Mouse (Mus musculus): ENCODE measurements at regions not wholly inside any gene's neighbourhood (a gene's known extent, or its start where the extent isn't known, plus 50 kb on each side); places are given as distances from the start of the nearest gene placed in this dataset.

DNA sequence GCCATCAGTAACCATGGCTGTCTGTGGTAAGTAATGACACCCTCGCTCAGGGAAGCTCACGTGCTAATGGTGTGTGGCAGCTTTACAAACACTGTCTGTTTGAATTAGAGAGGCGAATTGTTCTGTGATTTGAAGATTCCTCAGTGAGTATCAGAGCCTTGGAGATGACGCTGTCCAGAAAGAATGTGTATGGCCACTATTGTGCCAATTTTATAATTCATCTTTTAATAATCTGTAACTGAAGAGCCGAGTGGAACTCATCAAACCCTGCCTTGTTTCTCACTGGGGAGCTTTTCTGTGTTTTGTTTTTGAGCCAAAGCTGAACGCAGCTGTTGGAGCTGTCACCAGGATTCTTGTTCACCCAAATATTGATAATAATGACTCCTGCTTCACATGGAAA is 171.7 kb downstream of the Dact1 start:
- no peak overlapping the region for H3K4me3 ChIP-seq (ENCODE audit: inconsistent target)
- no peaks in the 10 kb centered on the region for H3K36me3 ChIP-seq (ENCODE audit: inconsistent target)
- 85% methylated on average over 6 of the region's 6 CpGs for WGBS (ENCODE audit: missing documents)
- H3K79me2 ChIP-seq (ENCODE audit: inconsistent target), result no peaks in the 10 kb centered on the region
- no peak overlapping the region for H3K27ac ChIP-seq

DNA sequence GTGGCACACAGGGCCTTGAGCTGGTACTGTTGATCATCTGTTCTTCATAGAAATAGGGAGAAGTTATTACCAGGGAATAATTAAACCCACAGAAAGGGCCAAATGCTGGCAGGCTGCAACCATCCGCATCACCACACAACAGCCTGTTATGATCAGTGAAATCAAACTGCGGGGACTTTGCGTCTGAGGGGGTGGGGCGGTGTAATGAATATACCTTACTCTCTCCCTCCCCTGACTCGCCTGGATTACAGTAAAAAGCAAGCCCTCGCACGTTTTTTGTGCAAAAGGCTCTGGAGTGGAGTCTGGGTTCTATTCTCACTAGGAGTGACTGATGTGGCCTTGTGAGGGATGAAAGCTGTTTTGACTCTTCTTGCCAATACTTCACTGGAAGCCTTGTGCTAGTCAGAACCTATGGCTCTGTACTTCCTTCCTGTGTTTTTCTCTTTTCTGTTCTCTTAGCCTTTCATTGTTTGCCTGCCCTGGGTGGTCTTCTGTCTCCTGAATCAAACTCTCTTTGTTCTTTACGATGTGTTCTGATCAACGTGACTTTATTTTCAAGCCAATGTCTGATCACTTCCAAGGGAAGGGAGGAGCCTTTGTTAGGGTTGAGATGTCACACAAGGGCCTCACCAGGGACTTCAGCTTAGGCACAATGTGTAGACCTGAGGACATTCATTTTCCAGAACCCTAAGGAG is 172.4 kb downstream of the Dact1 start:
- no peak overlapping the region for H3K27ac ChIP-seq
- H3K79me2 ChIP-seq (ENCODE audit: inconsistent target), result no peaks in the 10 kb centered on the region
- H3K4me3 ChIP-seq (ENCODE audit: inconsistent target), result no peak overlapping the region
- 85% methylated on average over 9 of the region's 9 CpGs for WGBS (ENCODE audit: missing documents)
- H3K36me3 ChIP-seq (ENCODE audit: inconsistent target), result no peaks in the 10 kb centered on the region

DNA sequence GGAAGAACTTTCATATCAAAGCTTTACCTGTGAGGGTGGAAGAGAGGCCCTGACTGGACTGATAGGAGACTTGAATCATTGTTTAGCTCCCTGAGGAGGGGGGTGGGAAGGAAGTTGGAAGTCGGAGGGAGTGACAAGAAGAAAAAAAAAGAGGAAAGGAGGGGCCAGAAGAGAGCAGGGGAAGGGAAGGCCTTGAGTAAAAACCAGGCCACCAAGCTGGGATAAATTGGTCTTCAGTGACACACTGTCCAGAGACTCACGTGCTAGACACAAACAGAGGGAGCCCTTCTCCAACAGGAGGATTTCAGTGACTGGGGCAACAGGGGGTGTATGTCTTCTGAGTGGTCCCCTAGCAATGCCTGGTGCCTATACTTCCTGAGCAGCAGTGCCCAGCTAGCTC is 172.9 kb downstream of the Dact1 start:
- Histone ChIP-seq H3K4me3 (ENCODE audit: inconsistent target) (no peak overlapping the region), H3K79me2 (ENCODE audit: inconsistent target) (no peaks in the 10 kb centered on the region), H3K36me3 (ENCODE audit: inconsistent target) (no peaks in the 10 kb centered on the region), H3K27ac (no peak overlapping the region)
- WGBS (ENCODE audit: missing documents), result 42% methylated on average over 2 of the region's 2 CpGs

DNA sequence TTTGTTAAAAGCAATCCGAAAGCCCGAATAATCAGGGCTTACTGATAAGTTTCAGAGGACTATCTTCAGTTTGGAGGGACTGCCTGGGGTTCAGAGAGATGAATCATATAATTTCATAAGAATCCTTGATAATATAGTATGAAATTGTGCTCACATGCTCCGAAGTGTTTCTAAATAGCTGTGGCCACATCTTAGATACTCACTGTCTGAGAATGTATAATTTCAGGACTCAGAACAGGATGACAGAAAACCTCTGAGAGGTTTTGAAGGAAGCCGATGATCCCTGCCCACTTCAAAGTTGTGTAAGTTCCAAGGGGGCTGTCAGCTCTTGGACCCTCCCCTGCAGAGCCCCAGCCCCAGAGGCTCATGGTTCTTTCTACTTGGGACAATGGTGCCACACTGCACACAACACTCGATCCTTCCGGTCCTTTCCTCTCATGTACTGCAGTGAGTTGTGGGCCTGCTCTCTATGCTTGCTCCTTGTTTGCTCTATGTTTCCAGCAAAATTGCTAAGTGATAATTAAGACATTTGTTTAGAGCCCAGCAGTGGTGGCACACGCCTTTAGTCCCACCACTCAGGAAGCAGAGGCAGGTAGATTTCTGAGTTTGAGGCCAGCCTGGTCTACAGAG is 174.0 kb downstream of the Dact1 start:
- H3K4me3 ChIP-seq (ENCODE audit: inconsistent target), result no peak overlapping the region
- 90% methylated on average over 7 of the region's 7 CpGs for whole genome bisulfite sequencing (ENCODE audit: missing documents)
- no peak overlapping the region for H3K27ac ChIP-seq
- no peaks in the 10 kb centered on the region for H3K36me3 ChIP-seq (ENCODE audit: inconsistent target)
- H3K79me2 ChIP-seq (ENCODE audit: inconsistent target), result no peaks in the 10 kb centered on the region

DNA sequence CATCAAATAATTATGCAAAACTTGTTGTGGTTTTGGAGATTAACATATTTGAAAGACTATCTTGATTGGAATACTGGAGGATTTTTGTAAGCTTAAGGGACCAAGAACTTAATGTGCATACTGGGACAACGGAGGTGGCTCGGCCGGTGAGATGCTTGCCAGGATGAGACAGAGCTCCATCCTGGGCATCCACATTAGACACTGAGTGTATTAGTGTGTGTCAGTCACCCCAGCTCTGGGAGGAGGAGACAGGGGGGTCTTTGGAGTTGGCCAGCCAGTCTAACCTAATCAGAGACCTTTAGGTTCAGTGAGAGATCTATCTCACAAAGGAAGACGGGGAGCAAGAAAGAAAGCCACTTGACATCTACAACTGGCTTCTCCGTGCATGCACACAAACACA is 174.6 kb downstream of the Dact1 start:
- Histone ChIP-seq H3K4me3 (ENCODE audit: inconsistent target) (no peak overlapping the region), H3K27ac (no peak overlapping the region), H3K36me3 (ENCODE audit: inconsistent target) (no peaks in the 10 kb centered on the region), H3K79me2 (ENCODE audit: inconsistent target) (no peaks in the 10 kb centered on the region)
- WGBS (ENCODE audit: missing documents), result 91% methylated on average over 5 of the region's 5 CpGs

DNA sequence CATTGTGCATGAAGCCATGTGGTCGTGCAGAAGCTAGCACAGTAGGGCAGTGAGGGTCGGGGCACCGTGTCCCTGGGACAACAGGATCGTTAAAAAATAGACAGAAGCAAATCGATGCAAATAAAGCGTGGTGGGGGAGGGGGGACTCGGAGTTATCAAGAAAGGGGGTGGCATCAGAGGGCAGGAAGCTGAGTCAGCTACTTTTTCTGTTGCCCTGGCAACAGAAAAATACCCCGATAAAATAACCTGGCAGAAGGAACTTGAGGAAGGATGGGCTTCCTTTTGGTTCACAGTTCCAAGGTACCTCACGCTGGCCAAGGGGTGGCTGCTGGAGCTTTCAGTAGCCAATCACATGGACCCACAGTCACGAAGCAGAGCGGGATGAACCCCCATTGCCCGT is 176.4 kb downstream of the Dact1 start:
- Histone ChIP-seq H3K4me3 (ENCODE audit: inconsistent target) (no peak overlapping the region), H3K27ac (no peak overlapping the region), H3K36me3 (ENCODE audit: inconsistent target) (no peaks in the 10 kb centered on the region), H3K79me2 (ENCODE audit: inconsistent target) (no peaks in the 10 kb centered on the region)
- 85% methylated on average over 12 of the region's 12 CpGs for WGBS (ENCODE audit: missing documents)

DNA sequence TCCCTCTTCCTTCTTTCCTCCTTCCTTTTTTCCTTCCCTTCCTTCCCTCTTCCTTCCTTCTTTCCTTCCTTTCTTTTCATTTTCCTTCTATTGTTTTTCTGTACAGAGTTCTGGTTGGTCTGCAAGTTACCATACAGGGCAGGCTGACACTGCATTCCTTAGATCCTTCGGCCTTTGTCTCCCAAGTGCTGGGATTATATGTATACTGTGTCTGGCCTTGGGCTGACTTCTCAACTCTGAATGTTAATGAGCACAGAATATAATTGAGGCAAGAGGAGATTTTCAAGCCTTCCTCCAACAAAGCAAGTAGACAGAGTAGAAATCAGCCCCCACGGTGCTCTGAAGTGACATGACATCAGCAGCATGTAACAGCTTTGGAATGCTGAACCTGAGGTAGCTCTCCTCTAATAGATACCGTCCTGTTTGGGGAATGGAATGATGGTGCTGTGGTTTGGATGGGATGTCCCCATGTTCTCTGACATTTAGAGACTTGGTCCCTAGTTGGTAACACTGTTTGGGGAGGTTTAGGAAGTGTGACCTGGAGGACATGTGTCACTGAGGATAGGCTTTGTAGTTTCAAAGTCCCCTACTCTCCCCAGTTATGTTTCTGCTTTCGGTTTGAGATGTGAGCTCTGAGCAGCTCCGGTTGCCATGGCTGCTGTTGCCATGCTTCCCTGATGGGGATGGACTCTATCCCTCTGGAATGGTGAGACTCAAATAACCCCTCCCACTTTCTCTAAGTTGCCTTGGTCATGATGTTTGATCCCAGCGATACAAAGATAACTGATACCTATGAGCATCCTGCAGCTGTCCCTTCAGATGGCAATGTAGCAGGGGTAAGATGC is 178.1 kb downstream of the Dact1 start:
- H3K27ac ChIP-seq, result no peak overlapping the region
- 91% methylated on average over 6 of the region's 6 CpGs for WGBS (ENCODE audit: missing documents)
- no peaks in the 10 kb centered on the region for H3K79me2 ChIP-seq (ENCODE audit: inconsistent target)
- no peak overlapping the region for H3K4me3 ChIP-seq (ENCODE audit: inconsistent target)
- no peaks in the 10 kb centered on the region for H3K36me3 ChIP-seq (ENCODE audit: inconsistent target)

DNA sequence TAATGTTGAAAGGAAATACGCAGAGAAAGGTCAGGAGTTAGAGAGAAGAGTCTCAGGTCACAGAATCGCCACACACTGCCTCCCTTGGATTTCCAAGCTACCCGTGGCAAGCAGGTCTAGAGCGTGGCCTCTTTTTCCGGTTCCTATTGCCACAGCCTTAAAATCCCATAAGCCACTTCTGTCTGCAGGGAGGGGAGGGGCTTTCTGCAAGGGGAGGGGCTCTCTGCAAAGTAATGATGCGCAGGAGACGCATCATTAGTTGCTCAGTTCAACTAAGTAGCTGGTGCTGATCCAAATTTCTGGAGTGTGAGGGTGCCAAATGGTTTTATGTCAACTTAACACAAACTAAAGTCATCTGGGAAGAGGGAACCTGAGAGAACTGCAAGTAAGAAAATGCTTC is 179.6 kb downstream of the Dact1 start:
- H3K27ac ChIP-seq, result no peak overlapping the region

DNA sequence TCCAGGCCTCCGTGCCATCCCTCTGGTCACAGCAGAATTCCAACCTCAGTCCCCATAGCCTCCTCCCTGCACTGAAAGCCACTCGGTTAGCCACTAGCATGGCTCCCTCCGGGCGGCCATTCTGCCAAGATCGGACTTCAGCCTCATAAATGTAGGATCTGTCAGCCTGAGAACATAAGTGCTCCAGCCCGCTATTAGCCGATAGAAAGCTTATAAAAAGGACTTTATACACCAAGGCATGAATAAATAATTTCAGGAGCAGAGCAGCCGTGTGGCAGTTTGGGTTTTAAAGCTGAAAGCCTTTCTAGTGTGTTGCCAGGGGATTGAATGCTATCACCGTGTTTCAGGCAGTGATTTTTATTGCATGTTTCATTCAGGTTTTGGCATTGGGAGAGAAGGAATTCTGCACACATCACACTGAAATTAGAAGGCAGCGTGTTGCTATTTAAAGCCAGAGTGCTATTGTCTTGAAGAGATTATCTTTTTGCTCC is 185.2 kb downstream of the Dact1 start:
- Histone ChIP-seq H3K36me3 (ENCODE audit: inconsistent target) (no peaks in the 10 kb centered on the region), H3K27ac (no peak overlapping the region), H3K4me3 (ENCODE audit: inconsistent target) (no peak overlapping the region), H3K79me2 (ENCODE audit: inconsistent target) (no peaks in the 10 kb centered on the region)
- WGBS (ENCODE audit: missing documents), result 89% methylated on average over 10 of the region's 10 CpGs

More for the DNA sequence above, 179.6 kb downstream of the Dact1 start:
- H3K79me2 ChIP-seq (ENCODE audit: inconsistent target), result no peaks in the 10 kb centered on the region
- H3K36me3 ChIP-seq (ENCODE audit: inconsistent target), result no peaks in the 10 kb centered on the region
- 81% methylated on average over 7 of the region's 7 CpGs for WGBS (ENCODE audit: missing documents)
- H3K4me3 ChIP-seq (ENCODE audit: inconsistent target), result no peak overlapping the region

DNA sequence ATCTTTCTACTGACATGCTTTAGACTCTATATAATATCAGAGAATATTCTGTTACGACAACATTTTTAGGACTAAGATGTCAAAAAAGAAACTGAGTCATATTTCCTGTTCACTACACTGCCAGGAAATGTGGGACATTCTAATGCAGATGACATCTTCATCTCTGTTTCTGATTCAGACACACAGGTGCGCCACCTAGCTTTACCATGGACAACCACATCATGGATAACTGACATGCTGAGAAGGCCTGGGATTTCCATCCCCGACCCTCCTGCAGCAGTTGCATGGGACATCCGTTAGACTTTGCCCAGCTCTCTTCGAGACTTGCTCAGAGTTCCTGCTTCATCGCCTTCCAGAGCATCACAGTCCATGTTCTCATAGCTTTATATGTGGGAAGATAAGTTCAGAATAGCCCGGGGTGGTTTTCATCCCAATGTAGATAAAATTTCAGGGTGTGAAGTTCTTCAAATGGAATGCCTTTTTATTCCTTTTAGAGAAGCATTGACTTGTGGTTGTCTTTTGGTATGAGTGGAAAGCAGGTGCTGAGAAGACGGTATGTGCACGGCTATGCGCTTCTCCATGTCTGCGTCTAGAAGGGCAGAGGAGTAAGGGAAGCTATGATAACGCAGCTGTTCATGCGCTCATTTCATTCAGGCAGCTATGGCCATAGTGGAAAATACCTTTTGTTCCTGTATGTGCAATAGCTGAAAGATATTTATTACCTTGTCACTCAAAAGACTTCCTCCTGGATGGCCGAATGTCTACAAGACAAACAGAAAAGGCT is 188.8 kb downstream of the Dact1 start:
- H3K4me3 ChIP-seq (ENCODE audit: inconsistent target), result no peak overlapping the region
- 87% methylated on average over 14 of the region's 14 CpGs for WGBS (ENCODE audit: missing documents)
- no peaks in the 10 kb centered on the region for H3K79me2 ChIP-seq (ENCODE audit: inconsistent target)
- H3K36me3 ChIP-seq (ENCODE audit: inconsistent target), result no peaks in the 10 kb centered on the region
- H3K27ac ChIP-seq, result no peak overlapping the region

DNA sequence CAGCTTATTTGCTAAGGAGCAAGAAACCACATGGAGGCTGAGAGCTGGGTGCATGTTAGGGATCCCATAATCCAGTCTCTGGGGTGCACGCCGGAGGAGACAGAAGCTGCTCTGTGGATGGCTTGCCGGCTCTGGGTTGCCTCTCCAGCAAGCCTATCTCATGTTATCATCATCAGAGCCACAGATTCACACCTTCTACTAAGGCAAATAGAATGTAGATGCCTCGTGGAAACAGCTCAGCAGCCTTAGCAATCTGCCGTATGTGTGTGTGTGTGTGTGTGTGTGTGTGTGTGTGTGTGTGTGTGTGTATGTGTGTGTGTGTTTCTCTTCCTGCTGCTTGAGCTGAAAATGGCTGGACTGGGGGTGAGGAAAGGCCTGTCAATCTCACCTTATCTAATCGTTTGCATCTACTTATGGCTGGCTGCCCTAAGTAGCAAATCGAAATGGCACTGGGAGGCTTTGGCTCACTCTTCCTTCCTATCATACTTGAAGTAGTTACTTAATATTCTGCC is 191.7 kb downstream of the Dact1 start:
- 51% methylated on average over 7 of the region's 7 CpGs for WGBS (ENCODE audit: missing documents)
- Histone ChIP-seq H3K27ac (no peak overlapping the region), H3K36me3 (ENCODE audit: inconsistent target) (no peaks in the 10 kb centered on the region), H3K4me3 (ENCODE audit: inconsistent target) (no peak overlapping the region), H3K79me2 (ENCODE audit: inconsistent target) (no peaks in the 10 kb centered on the region)

DNA sequence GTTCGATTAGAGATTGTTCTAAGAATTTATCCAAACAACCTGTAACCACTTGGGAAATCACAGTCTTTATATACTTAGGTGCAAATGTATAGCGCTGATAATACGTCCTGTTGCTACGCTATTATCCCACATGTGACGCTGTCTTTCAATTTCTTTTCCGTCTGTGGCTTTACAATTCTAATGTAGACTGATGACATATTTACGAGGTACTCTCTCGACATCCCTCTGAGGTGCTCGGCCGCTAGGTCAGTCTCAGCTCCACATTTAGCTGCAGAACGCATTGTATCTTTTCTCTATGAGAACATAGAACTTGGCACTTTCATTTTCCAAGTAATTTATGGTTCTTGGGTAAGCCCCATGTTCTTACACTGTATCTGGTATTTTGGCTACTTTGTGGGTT is 193.6 kb downstream of the Dact1 start:
- Histone ChIP-seq H3K36me3 (ENCODE audit: inconsistent target) (no peaks in the 10 kb centered on the region), H3K79me2 (ENCODE audit: inconsistent target) (no peaks in the 10 kb centered on the region), H3K4me3 (ENCODE audit: inconsistent target) (no peak overlapping the region), H3K27ac (no peak overlapping the region)
- 80% methylated on average over 11 of the region's 11 CpGs for WGBS (ENCODE audit: missing documents)

DNA sequence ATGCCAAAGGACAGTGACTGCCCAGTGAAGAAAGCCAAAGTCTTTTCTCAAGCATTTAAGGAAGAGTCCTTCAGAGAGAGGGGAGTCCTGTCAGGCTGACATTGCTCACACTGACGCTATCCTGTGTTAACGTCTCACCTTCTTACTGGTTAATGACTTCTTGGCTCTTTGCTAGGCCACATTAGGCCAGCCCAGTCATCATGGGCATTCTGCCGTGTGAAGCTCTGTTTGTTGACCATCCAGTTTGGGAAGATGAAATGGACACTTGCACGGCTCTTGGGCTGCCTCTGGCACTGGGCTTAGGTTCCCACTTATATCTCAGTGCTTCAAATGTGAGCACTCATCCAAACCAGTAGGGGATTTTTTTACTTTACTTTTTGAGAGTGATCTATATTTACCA is 196.5 kb downstream of the Dact1 start:
- WGBS (ENCODE audit: missing documents), result 89% methylated on average over 4 of the region's 4 CpGs
- no peaks in the 10 kb centered on the region for H3K36me3 ChIP-seq (ENCODE audit: inconsistent target)
- H3K4me3 ChIP-seq (ENCODE audit: inconsistent target), result no peak overlapping the region

DNA sequence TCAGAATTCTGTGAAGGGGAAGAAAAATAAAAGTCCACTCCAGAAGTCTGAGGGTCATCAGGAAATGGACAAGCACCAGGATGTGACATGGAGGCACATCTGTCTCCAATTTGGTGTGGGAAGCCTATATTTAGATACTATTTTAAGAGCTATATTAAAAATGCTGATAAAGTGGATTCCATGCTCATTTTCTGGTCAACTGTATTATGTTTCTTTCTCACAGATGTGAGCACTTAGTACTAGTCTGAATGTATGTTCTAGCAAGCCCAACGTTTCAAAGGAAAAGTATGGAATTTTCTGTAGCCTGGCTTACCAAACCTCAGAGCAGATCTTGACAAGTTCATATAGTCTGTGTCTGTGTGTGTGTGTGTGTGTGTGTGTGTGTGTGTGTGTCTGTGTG is 197.0 kb downstream of the Dact1 start:
- Histone ChIP-seq H3K36me3 (ENCODE audit: inconsistent target) (no peaks in the 10 kb centered on the region), H3K4me3 (ENCODE audit: inconsistent target) (no peak overlapping the region), H3K27ac (no peak overlapping the region), H3K79me2 (ENCODE audit: inconsistent target) (no peaks in the 10 kb centered on the region)
- WGBS (ENCODE audit: missing documents), result 100% methylated on average over 1 of the region's 1 CpGs

More for the DNA sequence above, 196.5 kb downstream of the Dact1 start:
- no peak overlapping the region for H3K27ac ChIP-seq
- no peaks in the 10 kb centered on the region for H3K79me2 ChIP-seq (ENCODE audit: inconsistent target)

All from macrophage (primary cell).